Mouse (Mus musculus): ENCODE data around the gene Gm3854. TPM values are rescaled to one million over a fixed set of nuclear protein-coding genes. Genes with fewer than 3 reads are reported as not detected.

The Gm3854 gene
- polyA plus RNA-seq, 1 experiment from 2014 or later: 6.0 TPM

DNA sequence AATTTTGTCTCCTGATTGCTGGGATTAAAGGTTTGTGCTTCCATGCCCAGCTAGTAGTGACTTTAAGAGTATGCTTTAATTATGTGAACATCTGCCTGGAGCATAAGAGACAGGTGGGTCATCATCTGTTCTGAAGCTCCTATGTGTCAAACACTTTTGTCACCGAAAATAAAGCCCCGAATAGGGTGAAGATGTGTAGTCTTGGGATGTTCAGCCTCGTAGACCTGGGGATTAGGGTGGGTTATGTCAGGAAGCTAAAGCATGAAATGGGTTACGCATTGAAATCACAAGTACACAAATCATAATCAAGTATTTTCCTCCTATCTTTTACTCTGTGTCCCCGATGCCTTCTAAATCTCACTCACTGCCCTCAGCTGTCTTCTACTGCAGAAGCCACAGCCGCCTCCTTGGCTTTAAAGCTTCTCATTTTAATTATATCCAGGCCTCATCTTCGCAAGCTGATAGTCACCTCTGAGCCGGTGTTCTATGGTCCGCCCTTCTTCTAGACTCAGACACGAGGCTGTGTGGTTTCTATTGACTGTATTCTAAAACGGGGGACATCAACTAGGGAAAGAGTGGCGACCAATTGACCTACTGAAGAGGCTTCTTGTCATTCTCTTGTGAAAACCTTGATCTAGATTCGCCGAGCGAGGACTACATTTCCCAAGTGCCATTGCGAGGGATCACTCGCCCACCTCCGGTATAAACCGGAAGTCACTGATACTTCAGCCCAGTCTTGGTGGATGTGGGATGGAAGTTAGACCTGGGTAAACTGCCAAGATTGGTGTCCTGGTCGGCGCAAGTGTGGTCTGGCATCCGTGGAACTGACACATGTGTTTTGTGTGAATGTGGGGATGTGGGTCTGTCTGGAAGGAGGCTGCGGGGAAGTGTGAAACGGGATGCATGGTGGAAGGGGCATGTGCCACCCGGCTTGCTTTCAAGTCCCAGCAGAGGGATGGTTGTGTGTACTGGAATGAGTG is 54.7 kb downstream of the Gm3854 start, which contains the start of gene Smim17:
Smim17 (plus strand) TSS at position 720 of the 980 bp plus-strand sequence.
- H3K36me3 ChIP-seq: peaks cover 23% of the 10 kb centered on the region
- peak within 1 kb of the TSS; percentile 62 for H3K9ac ChIP-seq (replicated peaks)
- H3K4me2 ChIP-seq (replicated peaks): peak within 1 kb of the TSS; percentile 70
- H3K27ac ChIP-seq (replicated peaks): peak within 1 kb of the TSS; percentile 40; the same call in 1 of the 2 replicates
- H3K9me3 ChIP-seq: no peaks in the 10 kb centered on the region
- peak within 1 kb of the TSS; percentile 54 for H3K4me3 ChIP-seq
- no peaks in the 10 kb centered on the region for H3K27me3 ChIP-seq
- ATAC-seq (replicated peaks): peak; percentile 90
- H3K4me1 ChIP-seq: peaks cover 18% of the 10 kb centered on the region
- 27% methylated on average over 25 of the region's 25 CpGs for WGBS

Other genes starting within 250 kb of the Gm3854 start
- gene Zfp787, start 187.8 kb upstream of the Gm3854 start, polyA plus RNA-seq (2015; fragmentation: Nextera tagmentation; extraction: Ambion mirVana): 23.7 and 25.5 TPM in 2 replicates
- gene Zfp444, start 171.5 kb upstream of the Gm3854 start, polyA plus RNA-seq (2015; fragmentation: Nextera tagmentation; extraction: Ambion mirVana): 111 and 112 TPM in 2 replicates
- gene Galp, start 146.7 kb upstream of the Gm3854 start, polyA plus RNA-seq (2015; fragmentation: Nextera tagmentation; extraction: Ambion mirVana): not detected in 2 replicates
- gene Zscan5b, start 121.5 kb upstream of the Gm3854 start, polyA plus RNA-seq (2015; fragmentation: Nextera tagmentation; extraction: Ambion mirVana): not detected in 2 replicates
- 0.38 TPM in 1 of 2 replicates, not detected in the other for gene Epp13, start 91.0 kb upstream of the Gm3854 start, polyA plus RNA-seq (2015; fragmentation: Nextera tagmentation; extraction: Ambion mirVana)
- 15.2 and 15.8 TPM in 2 replicates for gene Zfp667, start 57.2 kb upstream of the Gm3854 start, polyA plus RNA-seq (2015; fragmentation: Nextera tagmentation; extraction: Ambion mirVana)
- gene Zfp583, start 12.5 kb upstream of the Gm3854 start, polyA plus RNA-seq (2015; fragmentation: Nextera tagmentation; extraction: Ambion mirVana): 12.3 and 13.8 TPM in 2 replicates
- gene Zfp78, start 19.5 kb downstream of the Gm3854 start, polyA plus RNA-seq (2015; fragmentation: Nextera tagmentation; extraction: Ambion mirVana): 4.5 and 4.6 TPM in 2 replicates
- gene Zfp28, start 39.5 kb downstream of the Gm3854 start, polyA plus RNA-seq (2015; fragmentation: Nextera tagmentation; extraction: Ambion mirVana): 21.5 and 23.3 TPM in 2 replicates
- gene Smim17, start 55.0 kb downstream of the Gm3854 start, polyA plus RNA-seq (2015; fragmentation: Nextera tagmentation; extraction: Ambion mirVana): 2.6 and 3.4 TPM in 2 replicates
- gene Gm20715, start 66.5 kb downstream of the Gm3854 start, polyA plus RNA-seq (2015; fragmentation: Nextera tagmentation; extraction: Ambion mirVana): 0.06 TPM in 1 of 2 replicates, not detected in the other
- not detected in 2 replicates for gene Olfr1344, start 94.9 kb downstream of the Gm3854 start, polyA plus RNA-seq (2015; fragmentation: Nextera tagmentation; extraction: Ambion mirVana)
- 0.03 TPM in 1 of 2 replicates, not detected in the other for gene Olfr1336, start 112.4 kb downstream of the Gm3854 start, polyA plus RNA-seq (2015; fragmentation: Nextera tagmentation; extraction: Ambion mirVana)
- gene Olfr1346, start 123.3 kb downstream of the Gm3854 start, polyA plus RNA-seq (2015; fragmentation: Nextera tagmentation; extraction: Ambion mirVana): not detected in 2 replicates
- not detected in 2 replicates for gene Olfr5, start 143.2 kb downstream of the Gm3854 start, polyA plus RNA-seq (2015; fragmentation: Nextera tagmentation; extraction: Ambion mirVana)
- gene Olfr1347, start 156.0 kb downstream of the Gm3854 start, polyA plus RNA-seq (2015; fragmentation: Nextera tagmentation; extraction: Ambion mirVana): not detected in 2 replicates
- not detected in 2 replicates for gene Olfr1348, start 165.0 kb downstream of the Gm3854 start, polyA plus RNA-seq (2015; fragmentation: Nextera tagmentation; extraction: Ambion mirVana)
- gene Olfr1349, start 179.2 kb downstream of the Gm3854 start, polyA plus RNA-seq (2015; fragmentation: Nextera tagmentation; extraction: Ambion mirVana): not detected in 2 replicates
- gene Olfr1350, start 221.1 kb downstream of the Gm3854 start, polyA plus RNA-seq (2015; fragmentation: Nextera tagmentation; extraction: Ambion mirVana): not detected in 2 replicates